Mouse (Mus musculus) ES-Bruce4 (cell line): ENCODE data around the gene Snx7.

Experiments used
- CTCF ChIP-seq: IDR thresholded peaks from one replicate; pipeline ENCODE4 v1.8.1; 2011; ENCODE audit warnings: low read depth, low read length
- EP300 ChIP-seq: IDR thresholded peaks from 2 replicates; pipeline ENCODE4 v1.6.1; 2011; ENCODE audit warnings: low read depth, low read length; ENCODE audit not compliant: insufficient read depth
- POLR2A ChIP-seq: IDR thresholded peaks from one replicate; pipeline ENCODE4 v1.8.1; 2011; ENCODE audit warnings: low read length; ENCODE audit not compliant: insufficient read depth

DNA sequence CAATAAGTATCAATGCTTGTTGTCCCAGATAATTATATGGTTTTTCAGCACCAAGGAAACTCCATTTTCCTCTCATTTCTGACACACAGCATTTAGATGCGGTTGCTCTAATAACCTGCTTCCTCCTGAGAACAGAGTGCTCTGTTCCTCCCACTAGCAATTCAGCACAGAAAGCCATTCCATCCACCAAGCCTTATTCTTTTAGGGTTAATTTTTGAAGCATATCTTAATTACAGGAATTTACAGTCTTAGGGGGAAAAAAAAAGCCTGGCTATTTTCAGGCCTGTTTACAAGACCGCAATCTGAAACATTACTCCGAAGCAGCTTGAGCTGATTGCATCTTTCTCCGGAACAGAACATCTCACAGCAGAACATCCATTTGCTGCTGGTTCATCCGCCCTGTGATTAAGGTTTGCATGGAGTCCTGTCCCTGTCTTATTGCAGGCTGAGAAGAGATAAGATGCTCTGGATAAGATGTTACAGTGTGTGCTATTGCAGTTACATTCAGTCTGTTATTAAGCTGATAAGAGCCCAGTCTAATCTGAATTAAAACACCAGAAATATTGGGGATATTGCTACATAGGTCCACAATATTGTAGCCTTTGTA is 116.5 kb downstream of the Snx7 start:
- no peak for TF ChIP-seq EP300
- TF ChIP-seq CTCF = no peak
- no peak for TF ChIP-seq POLR2A
